Comparison of ENCODE assay signal across 22 mouse cellular contexts in genomic region chr6:115672700-115673099, GRCm38 (mm10).
"Had no signal": no experiment of that assay in that cellular context is flagged by ENCODE, and none has a peak within 500 bp of the region (broad histone marks: within the 10 kb centered on the region; RNA-seq: fewer than 3 reads in every experiment).

No protein-coding gene starts in this region.

- H3K9me3 ChIP-seq: limb, embryonic 10.5 days; limb, embryonic 13.5 days; megakaryocyte, embryonic 14.5 days; midbrain, embryonic 10.5 days; midbrain, embryonic 15.5 days; neural tube, embryonic 12.5 days; neural tube, embryonic 15.5 days had no signal

- DNase-seq: kidney, adult 2 months; kidney, postnatal 25 days; layer of hippocampus, adult 9-11 months; liver; lung, adult 2 months; right cerebral cortex, adult 18-20 months; right cerebral cortex, postnatal 14 days; right cerebral cortex, postnatal 4 days; thymus, adult 2 months; thymus, postnatal 4 days had no signal

- H3K27me3 ChIP-seq: limb, embryonic 13.5 days; megakaryocyte, embryonic 14.5 days; midbrain, embryonic 15.5 days; neural tube, embryonic 12.5 days; neural tube, embryonic 15.5 days had no signal

- H3K4me3 ChIP-seq: layer of hippocampus, adult 2 months; limb, embryonic 10.5 days; limb, embryonic 13.5 days; megakaryocyte, embryonic 14.5 days; midbrain, embryonic 10.5 days; midbrain, embryonic 15.5 days; neural tube, embryonic 12.5 days; neural tube, embryonic 15.5 days had no signal

- H3K36me3 ChIP-seq: midbrain, embryonic 15.5 days; neural tube, embryonic 12.5 days; neural tube, embryonic 15.5 days had no signal

- H3K9ac ChIP-seq: limb, embryonic 13.5 days; liver, embryonic 14.5 days; midbrain, embryonic 15.5 days; neural tube, embryonic 12.5 days; neural tube, embryonic 15.5 days had no signal

- H3K4me2 ChIP-seq: limb, embryonic 13.5 days; midbrain, embryonic 15.5 days; neural tube, embryonic 12.5 days; neural tube, embryonic 15.5 days had no signal

- H3K27ac ChIP-seq: kidney, postnatal 0 days; layer of hippocampus, adult 2 months; limb, embryonic 10.5 days; limb, embryonic 13.5 days; liver, embryonic 14.5 days; midbrain, embryonic 10.5 days; midbrain, embryonic 15.5 days; neural tube, embryonic 12.5 days; neural tube, embryonic 15.5 days; stomach, postnatal 0 days had no signal

- ATAC-seq: intestine, embryonic 16.5 days; midbrain, embryonic 15.5 days had no signal
